Mouse (Mus musculus) midbrain, embryonic 16.5 days (tissue): ENCODE results near the gene Inpp5f. TPM values are rescaled to one million over a fixed set of nuclear protein-coding genes. Genes with fewer than 3 reads are reported as not detected.
"Not testable (repeated sequence)": the region's sequence is repeated elsewhere in the genome, so short reads cannot be mapped to it uniquely, and the experiment has no call there.

Experiments used
- ATAC-seq: fragments of 200-750 bp; cut with Nextera tagmentation; 2 replicates; pipeline ENCODE4 v1.8.0; 2017; ENCODE audit warnings: moderate TSS enrichment
- H3K27ac ChIP-seq: fragments of 300-500 bp; sonication (generic); 2 replicates; pipeline ENCODE4 v1.5.1; 2014; ENCODE audit warnings: mild to moderate bottlenecking, low read length, mixed read lengths
- H3K27me3 ChIP-seq: fragments of 300-500 bp; sonication (generic); 2 replicates; pipeline ENCODE4 v1.6.1; 2014; ENCODE audit warnings: low read depth, low read length, mixed read lengths; ENCODE audit not compliant: control insufficient read depth, insufficient read depth
- H3K36me3 ChIP-seq: fragments of 300-500 bp; sonication (generic); 2 replicates; pipeline ENCODE4 v1.6.1; 2014; ENCODE audit warnings: mild to moderate bottlenecking, low read length, moderate library complexity, mixed read lengths; ENCODE audit not compliant: control insufficient read depth, insufficient read depth
- H3K4me1 ChIP-seq: fragments of 300-500 bp; sonication (generic); 2 replicates; pipeline ENCODE4 v1.6.1; 2014; ENCODE audit warnings: mild to moderate bottlenecking, low read length, mixed read lengths; ENCODE audit not compliant: control insufficient read depth, insufficient read depth
- H3K4me2 ChIP-seq: fragments of 300-500 bp; sonication (generic); 2 replicates; pipeline ENCODE4 v1.6.1; 2014; ENCODE audit warnings: mild to moderate bottlenecking, low read length, mixed read lengths
- H3K4me3 ChIP-seq: fragments of 300-500 bp; sonication (generic); 2 replicates; pipeline ENCODE4 v1.5.1; 2014; ENCODE audit warnings: low read depth, mild to moderate bottlenecking, low read length, moderate library complexity, mixed read lengths
- H3K9ac ChIP-seq: fragments of 300-500 bp; sonication (generic); 2 replicates; pipeline ENCODE4 v1.6.1; 2014; ENCODE audit warnings: low read depth, low read length, mixed read lengths
- H3K9me3 ChIP-seq: fragments of 300-500 bp; sonication (generic); replicated peaks from 2 replicates; pipeline ENCODE4 v1.6.1; 2014; ENCODE audit warnings: mild to moderate bottlenecking, low read length, mixed read lengths; ENCODE audit not compliant: control insufficient read depth, poor library complexity, severe bottlenecking
- WGBS: fragments of 180-500 bp; shearing (Covaris S2); extraction: QIAGEN DNeasy Blood & Tissue Kit; methylation state at CpG from one replicate; pipeline ENCODE4 v1.1.7; 2014; 5-methylcytosine and 5-hydroxymethylcytosine counted together
- polyA plus RNA-seq: library from polyadenylated mRNA; unstranded; fragments of >200 nt; fragmentation: Nextera tagmentation; extraction: Ambion mirVana; gene quantifications from 2 replicates; pipeline ENCODE4 v1.2.1, GENCODE M21; 2015

Inpp5f gene
- 459 and 536 TPM in 2 replicates for polyA plus RNA-seq

GRCm38 (mm10) chr7:128610897-128611798 is at the start of gene Inpp5f:
Inpp5f (plus strand) TSS chr7:128611328.
- H3K4me1 ChIP-seq, result peaks cover 11% of the 10 kb centered on the region
- no peaks in the 10 kb centered on the region for H3K9me3 ChIP-seq
- H3K4me3 ChIP-seq, result peak within 1 kb of the TSS; percentile 91
- H3K27me3 ChIP-seq, result no peaks in the 10 kb centered on the region
- WGBS, result 2% methylated on average over 68 of the region's 68 CpGs
- peak within 1 kb of the TSS; percentile 76 for H3K27ac ChIP-seq
- peak within 1 kb of the TSS; percentile 85 for H3K9ac ChIP-seq
- H3K4me2 ChIP-seq, result peak within 1 kb of the TSS; percentile 95
- ATAC-seq, result peak; percentile 98
- H3K36me3 ChIP-seq, result no peaks in the 10 kb centered on the region

GRCm38 (mm10) chr7:128563373-128563772 is 47.8 kb upstream of the Inpp5f start:
- Histone ChIP-seq H3K27me3 (no peaks in the 10 kb centered on the region), H3K36me3 (no peaks in the 10 kb centered on the region), H3K4me2 (no peak overlapping the region), H3K4me1 (no peaks in the 10 kb centered on the region), H3K27ac (no peak overlapping the region), H3K9ac (no peak overlapping the region), H3K9me3 (no peaks in the 10 kb centered on the region), H3K4me3 (no peak overlapping the region)
- WGBS, result 43% methylated on average over 4 of the region's 4 CpGs
- no peak for ATAC-seq

GRCm38 (mm10) chr7:128566311-128566710 is 44.8 kb upstream of the Inpp5f start:
- Histone ChIP-seq H3K27ac (no peak overlapping the region), H3K36me3 (no peaks in the 10 kb centered on the region), H3K4me3 (no peak overlapping the region), H3K4me2 (no peak overlapping the region), H3K9me3 (no peaks in the 10 kb centered on the region), H3K27me3 (no peaks in the 10 kb centered on the region), H3K4me1 (no peaks in the 10 kb centered on the region), H3K9ac (no peak overlapping the region)
- ATAC-seq, result no peak
- 78% methylated on average over 6 of the region's 7 CpGs for WGBS

GRCm38 (mm10) chr7:128567561-128568244 is 43.4 kb upstream of the Inpp5f start:
- Histone ChIP-seq H3K9ac (no peak overlapping the region), H3K9me3 (no peaks in the 10 kb centered on the region), H3K27me3 (no peaks in the 10 kb centered on the region), H3K27ac (no peak overlapping the region), H3K36me3 (no peaks in the 10 kb centered on the region), H3K4me1 (no peaks in the 10 kb centered on the region), H3K4me2 (no peak overlapping the region), H3K4me3 (no peak overlapping the region)
- ATAC-seq, result no peak
- 85% methylated on average over 8 of the region's 8 CpGs for WGBS

GRCm38 (mm10) chr7:128569429-128569828 is 41.7 kb upstream of the Inpp5f start:
- H3K9me3 ChIP-seq, H3K27ac ChIP-seq, H3K4me1 ChIP-seq, H3K36me3 ChIP-seq, H3K9ac ChIP-seq, ATAC-seq, H3K4me3 ChIP-seq, H3K27me3 ChIP-seq, H3K4me2 ChIP-seq: not testable (repeated sequence)
- WGBS, result 89% methylated on average over 2 of the region's 2 CpGs

- ATAC-seq, result no peak
- no peak overlapping the region for H3K4me3 ChIP-seq
These were observed 41.0 kb upstream of the Inpp5f start for GRCm38 (mm10) chr7:128569987-128570656.

GRCm38 (mm10) chr7:128570657-128571056 is 40.5 kb upstream of the Inpp5f start:
- 92% methylated on average over 6 of the region's 7 CpGs for whole genome bisulfite sequencing
- not testable (repeated sequence) for H3K27ac ChIP-seq, H3K4me3 ChIP-seq, ATAC-seq, H3K27me3 ChIP-seq, H3K4me2 ChIP-seq, H3K36me3 ChIP-seq, H3K9me3 ChIP-seq, H3K9ac ChIP-seq
- peaks cover 12% of the 10 kb centered on the region for H3K4me1 ChIP-seq

More at GRCm38 (mm10) chr7:128569987-128570656, 41.0 kb upstream of the Inpp5f start:
- WGBS, result 91% methylated on average over 8 of the region's 8 CpGs
- H3K9me3 ChIP-seq, result no peaks in the 10 kb centered on the region
- H3K27me3 ChIP-seq, result no peaks in the 10 kb centered on the region
- peaks cover 12% of the 10 kb centered on the region for H3K4me1 ChIP-seq
- H3K36me3 ChIP-seq, result no peaks in the 10 kb centered on the region
- no peak overlapping the region for H3K27ac ChIP-seq
- H3K9ac ChIP-seq, result no peak overlapping the region
- no peak overlapping the region for H3K4me2 ChIP-seq

GRCm38 (mm10) chr7:128572030-128572429 is 39.1 kb upstream of the Inpp5f start:
- H3K27me3 ChIP-seq, result no peaks in the 10 kb centered on the region
- H3K4me1 ChIP-seq, result peaks cover 12% of the 10 kb centered on the region
- no peak overlapping the region for H3K9ac ChIP-seq
- H3K27ac ChIP-seq, result no peak overlapping the region
- H3K9me3 ChIP-seq, result no peaks in the 10 kb centered on the region
- H3K4me3 ChIP-seq, result no peak overlapping the region
- 89% methylated on average over 4 of the region's 4 CpGs for WGBS
- no peaks in the 10 kb centered on the region for H3K36me3 ChIP-seq
- ATAC-seq, result no peak
- H3K4me2 ChIP-seq, result no peak overlapping the region
